ENCODE assay signal across 9 mouse cellular contexts in the genomic region with DNA sequence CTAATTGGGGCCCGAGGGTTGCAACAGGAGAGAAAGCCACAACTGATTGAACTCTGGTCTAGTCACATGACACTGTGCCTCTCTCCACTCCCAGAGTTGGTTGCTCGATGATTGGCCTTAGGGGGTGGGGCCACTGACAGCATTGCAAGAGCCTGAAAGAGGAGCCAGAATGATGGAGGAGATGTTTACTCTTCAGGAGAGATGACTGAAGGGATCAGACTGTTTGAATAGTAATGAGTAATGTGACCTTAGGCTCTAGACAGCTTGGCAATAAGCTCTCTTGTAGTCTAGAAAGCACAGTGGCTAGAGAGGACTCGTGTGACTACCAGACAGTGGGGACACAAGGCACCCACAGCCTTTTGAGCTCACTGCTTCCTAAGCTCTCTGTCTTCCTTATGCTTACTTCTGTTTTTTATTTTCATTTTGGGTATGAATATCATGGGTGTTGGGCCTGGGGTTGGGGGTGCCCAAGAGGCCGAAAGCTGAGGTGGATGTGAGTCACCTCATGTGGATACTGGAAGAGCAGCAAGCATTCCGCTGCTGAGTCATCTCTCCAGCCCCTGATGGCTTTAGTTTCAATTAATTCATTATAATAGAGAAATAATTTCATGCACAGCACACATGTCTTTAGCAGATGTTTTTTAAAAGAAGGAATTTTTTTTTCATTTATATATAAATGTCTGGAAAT.
DNase-seq lines count a peak whose midpoint lies in the region; ATAC-seq and TF ChIP-seq lines count a peak whose summit lies in the region.
"Had no signal": no experiment of that assay in that cellular context is flagged by ENCODE, and none has a peak within 500 bp of the region (broad histone marks: within the 10 kb centered on the region; RNA-seq: fewer than 3 reads in every experiment).

No protein-coding gene starts in this region.

- no peak for TF ChIP-seq CTCF in lung, embryonic 14.5 days (IDR thresholded peaks at IDR 0.05; ENCODE audit: low read depth)
- no peak for TF ChIP-seq CTCF in cerebellum, adult 2 months (IDR thresholded peaks at IDR 0.05; ENCODE audit: borderline replicate concordance, insufficient read depth, low read depth, low read length)

- H3K9me3 ChIP-seq in lung, embryonic 14.5 days (ENCODE audit: low read depth, low read length) = no peaks in the 10 kb centered on the region

- no peak for DNase-seq in lung, embryonic 14.5 days
- no peak for DNase-seq in lung, postnatal 14 days
- DNase-seq in MN1 (ENCODE audit: low spot score) = peak; percentile 50
- DNase-seq in cerebellum, adult 2 months = no peak
- no peak for DNase-seq in left cerebral cortex, postnatal 14 days (ENCODE audit: low spot score in 2 of 2)
- no peak for DNase-seq in cerebellum, adult 8-10 months
- DNase-seq: heart, adult 18-20 months had no signal

- TF ChIP-seq POLR2A in myocyte (IDR thresholded peaks at IDR 0.05; ENCODE audit: insufficient read length, low read depth) = no peak
- no peak for TF ChIP-seq POLR2A in cerebellum, adult 2 months (IDR thresholded peaks at IDR 0.05; ENCODE audit: borderline replicate concordance, insufficient read depth, low read length)

- peaks cover 72% of the 10 kb centered on the region for H3K36me3 ChIP-seq in lung, embryonic 14.5 days (ENCODE audit: insufficient read depth)
- H3K36me3 ChIP-seq in myocyte (ENCODE audit: control insufficient read depth, insufficient read depth) = peaks cover 9% of the 10 kb centered on the region

- H3K4me3 ChIP-seq in lung, embryonic 14.5 days (ENCODE audit: low read depth, low read length) = no peak overlapping the region
- H3K4me3 ChIP-seq in myocyte = no peak overlapping the region
- H3K4me3 ChIP-seq in cerebellum, adult 2 months (replicated peaks; ENCODE audit: insufficient read depth, low read depth, low read length) = no peak overlapping the region

- no peaks in the 10 kb centered on the region for H3K4me1 ChIP-seq in lung, embryonic 14.5 days (ENCODE audit: insufficient read depth)
- peaks cover 7% of the 10 kb centered on the region for H3K4me1 ChIP-seq in cerebellum, adult 2 months (ENCODE audit: control insufficient read depth, insufficient read depth, low read length)

- H3K27ac ChIP-seq in lung, embryonic 14.5 days (ENCODE audit: low read depth) = no peak overlapping the region
- no peak overlapping the region for H3K27ac ChIP-seq in cerebellum, adult 2 months (ENCODE audit: insufficient read depth, low read length)

- no peaks in the 10 kb centered on the region for H3K79me2 ChIP-seq in myocyte (ENCODE audit: control insufficient read depth, insufficient read depth)

- no peak overlapping the region for H3ac ChIP-seq in myocyte (ENCODE audit: control insufficient read depth, insufficient read length)

- intact Hi-C loops in left cerebral cortex, postnatal 14 days (cut with DNase I) = no loop called here

- 0 out of 2 replicates have a peak, but pooled peaks have one; percentile 35 for ATAC-seq in lung, embryonic 14.5 days (ENCODE audit: insufficient read depth)
- peak; percentile 67 for ATAC-seq in inflammation-experienced regulatory T-cells, adult 6 months

- H3K9ac ChIP-seq in lung, embryonic 14.5 days = no peak overlapping the region

- no peaks in the 10 kb centered on the region for H3K27me3 ChIP-seq in lung, embryonic 14.5 days (ENCODE audit: insufficient read depth, low read length)
- H3K27me3 ChIP-seq in myocyte (ENCODE audit: control insufficient read depth, insufficient read depth, insufficient read length) = no peaks in the 10 kb centered on the region
- no peaks in the 10 kb centered on the region for H3K27me3 ChIP-seq in cerebellum, adult 2 months (ENCODE audit: control insufficient read depth, insufficient read depth, low read length)

- no peak overlapping the region for H3K4me2 ChIP-seq in lung, embryonic 14.5 days
- peak overlapping the region; percentile 89 for H3K4me2 ChIP-seq in myocyte (ENCODE audit: low read depth)

- WGBS in lung, embryonic 14.5 days = 62% methylated on average over 5 of the region's 5 CpGs
- WGBS in cerebellum, adult 2 months = 60% methylated on average over 5 of the region's 5 CpGs

TF ChIP-seq in myocyte, 11 proteins besides CTCF, POLR2A, EP300 and RAD21:
- TF ChIP-seq E2F4 (IDR thresholded peaks at IDR 0.05; ENCODE audit: insufficient read depth) (no peak), MYOG (IDR thresholded peaks at IDR 0.05; ENCODE audit: control insufficient read depth in 1 of 3, insufficient read depth in 1 of 3, insufficient read length in 2 of 3, low read depth in 2 of 3) (no peak), TCF12 (IDR thresholded peaks at IDR 0.05; ENCODE audit: insufficient read depth, poor library complexity, severe bottlenecking) (no peak), CEBPB (IDR thresholded peaks at IDR 0.05; ENCODE audit: insufficient read depth, poor library complexity, severe bottlenecking) (peak; percentile 86), POLR2AphosphoS2 (IDR thresholded peaks at IDR 0.05; ENCODE audit: insufficient read length, low read depth) (no peak), SRF (IDR thresholded peaks at IDR 0.05; ENCODE audit: control insufficient read depth, insufficient read length, low read depth) (no peak), REST (IDR thresholded peaks at IDR 0.05; ENCODE audit: insufficient read depth, insufficient read length) (no peak), MAX (IDR thresholded peaks at IDR 0.05; ENCODE audit: low read depth) (peak; percentile 22), MYOD1 (IDR thresholded peaks at IDR 0.05; ENCODE audit: control insufficient read depth in 1 of 3, insufficient read length in 2 of 3, low read depth in 2 of 3) (no peak), USF1 (IDR thresholded peaks at IDR 0.05; ENCODE audit: low read depth) (peak; percentile 88), TCF3 (IDR thresholded peaks at IDR 0.05; ENCODE audit: insufficient read length, low read depth) (no peak)
